Mouse (Mus musculus): ENCODE data around the gene Asb16. TPM values are rescaled to one million over a fixed set of nuclear protein-coding genes. Genes with fewer than 3 reads are reported as not detected.

The Asb16 gene
- polyA plus RNA-seq, 1 experiment from 2014 or later, result 0.07 TPM

Small RNA genes within 50 kb of the gene (microRNA-seq; reads per million reads assigned to microRNA genes)
- 1.2 reads per million for gene Mir8101 (ENCODE audit: borderline number of aligned reads)

Other genes starting within 250 kb of the Asb16 start
- gene Mpp3, start 240.3 kb upstream of the Asb16 start, polyA plus RNA-seq (2015; fragmentation: Nextera tagmentation; extraction: Ambion mirVana), result 0.34 and 0.41 TPM in 2 replicates
- gene Cd300lg, start 227.2 kb upstream of the Asb16 start, polyA plus RNA-seq (2015; fragmentation: Nextera tagmentation; extraction: Ambion mirVana), result 7.4 and 8.0 TPM in 2 replicates
- 1.5 and 1.9 TPM in 2 replicates for gene Mpp2, start 180.2 kb upstream of the Asb16 start, polyA plus RNA-seq (2015; fragmentation: Nextera tagmentation; extraction: Ambion mirVana)
- gene Ppy, start 167.4 kb upstream of the Asb16 start, polyA plus RNA-seq (2015; fragmentation: Nextera tagmentation; extraction: Ambion mirVana), result 3.7 and 4.4 TPM in 2 replicates
- gene Pyy, start 160.9 kb upstream of the Asb16 start, polyA plus RNA-seq (2015; fragmentation: Nextera tagmentation; extraction: Ambion mirVana), result 10.9 and 12.2 TPM in 2 replicates
- gene Nags, start 123.2 kb upstream of the Asb16 start, polyA plus RNA-seq (2015; fragmentation: Nextera tagmentation; extraction: Ambion mirVana), result 0.18 TPM in 1 of 2 replicates, not detected in the other
- 14.5 and 16.9 TPM in 2 replicates for gene Tmem101, start 112.3 kb upstream of the Asb16 start, polyA plus RNA-seq (2015; fragmentation: Nextera tagmentation; extraction: Ambion mirVana)
- gene Lsm12, start 83.4 kb upstream of the Asb16 start, polyA plus RNA-seq (2015; fragmentation: Nextera tagmentation; extraction: Ambion mirVana), result 140 and 164 TPM in 2 replicates
- gene G6pc3, start 79.1 kb upstream of the Asb16 start, polyA plus RNA-seq (2015; fragmentation: Nextera tagmentation; extraction: Ambion mirVana), result 16.1 and 16.2 TPM in 2 replicates
- 19.9 and 24.8 TPM in 2 replicates for gene Hdac5, start 38.6 kb upstream of the Asb16 start, polyA plus RNA-seq (2015; fragmentation: Nextera tagmentation; extraction: Ambion mirVana)
- gene BC030867, start 19.9 kb upstream of the Asb16 start, polyA plus RNA-seq (2015; fragmentation: Nextera tagmentation; extraction: Ambion mirVana), result 8.6 and 11.4 TPM in 2 replicates
- 41.1 and 45.1 TPM in 2 replicates for gene Tmub2, start 16.2 kb downstream of the Asb16 start, polyA plus RNA-seq (2015; fragmentation: Nextera tagmentation; extraction: Ambion mirVana)
- gene Atxn7l3, start 27.9 kb downstream of the Asb16 start, polyA plus RNA-seq (2015; fragmentation: Nextera tagmentation; extraction: Ambion mirVana), result 13.1 and 15.4 TPM in 2 replicates
- gene Ubtf, start 51.0 kb downstream of the Asb16 start, polyA plus RNA-seq (2015; fragmentation: Nextera tagmentation; extraction: Ambion mirVana), result 95.2 and 96.8 TPM in 2 replicates
- 0.48 and 0.53 TPM in 2 replicates for gene Slc4a1, start 97.5 kb downstream of the Asb16 start, polyA plus RNA-seq (2015; fragmentation: Nextera tagmentation; extraction: Ambion mirVana)
- 1.1 and 1.4 TPM in 2 replicates for gene Rundc3a, start 124.7 kb downstream of the Asb16 start, polyA plus RNA-seq (2015; fragmentation: Nextera tagmentation; extraction: Ambion mirVana)
- gene Slc25a39, start 139.2 kb downstream of the Asb16 start, polyA plus RNA-seq (2015; fragmentation: Nextera tagmentation; extraction: Ambion mirVana), result 97.8 and 107 TPM in 2 replicates
- gene Grn, start 161.6 kb downstream of the Asb16 start, polyA plus RNA-seq (2015; fragmentation: Nextera tagmentation; extraction: Ambion mirVana), result 86.4 and 90.6 TPM in 2 replicates
- 0.42 and 0.79 TPM in 2 replicates for gene Fam171a2, start 178.9 kb downstream of the Asb16 start, polyA plus RNA-seq (2015; fragmentation: Nextera tagmentation; extraction: Ambion mirVana)
- 1.9 and 2.5 TPM in 2 replicates for gene Itga2b, start 201.4 kb downstream of the Asb16 start, polyA plus RNA-seq (2015; fragmentation: Nextera tagmentation; extraction: Ambion mirVana)